Mouse (Mus musculus) ES-Bruce4 (cell line): Measurements from ENCODE around the gene Kcnk15. TPM values are rescaled to one million over a fixed set of nuclear protein-coding genes. Genes with fewer than 3 reads are reported as not detected.

Source experiments
- H3K27ac ChIP-seq: 2 replicates; pipeline ENCODE4 v1.5.1; 2012; ENCODE audit warnings: low read length, inconsistent platforms; ENCODE audit not compliant: insufficient read depth
- H3K27me3 ChIP-seq: 2 replicates; pipeline ENCODE4 v1.6.1; 2012; ENCODE audit warnings: mild to moderate bottlenecking, low read length, inconsistent platforms; ENCODE audit not compliant: control insufficient read depth, poor library complexity, insufficient read depth, severe bottlenecking
- H3K36me3 ChIP-seq: 2 replicates; pipeline ENCODE4 v1.6.1; 2012; ENCODE audit warnings: inconsistent platforms, mild to moderate bottlenecking, low read length, moderate library complexity; ENCODE audit not compliant: control insufficient read depth, poor library complexity, insufficient read depth, severe bottlenecking
- H3K4me1 ChIP-seq: one replicate; pipeline ENCODE4 v1.8.1; 2011; ENCODE audit warnings: low read length; ENCODE audit not compliant: control insufficient read depth, insufficient read depth
- H3K4me3 ChIP-seq: 2 replicates; pipeline ENCODE4 v1.5.1; 2011; ENCODE audit warnings: low read depth, mild to moderate bottlenecking, low read length
- H3K9ac ChIP-seq: 2 replicates; pipeline ENCODE4 v1.6.1; 2012; ENCODE audit warnings: low read depth, mild to moderate bottlenecking, inconsistent platforms; ENCODE audit not compliant: poor library complexity, severe bottlenecking
- H3K9me3 ChIP-seq: replicated peaks from 2 replicates; pipeline ENCODE4 v1.6.1; 2012; ENCODE audit warnings: mild to moderate bottlenecking, low read length, inconsistent platforms; ENCODE audit not compliant: control insufficient read depth, poor library complexity, insufficient read depth, severe bottlenecking
- CTCF ChIP-seq: IDR thresholded peaks from one replicate; pipeline ENCODE4 v1.8.1; 2011; ENCODE audit warnings: low read depth, low read length
- EP300 ChIP-seq: IDR thresholded peaks from 2 replicates; pipeline ENCODE4 v1.6.1; 2011; ENCODE audit warnings: low read depth, low read length; ENCODE audit not compliant: insufficient read depth
- POLR2A ChIP-seq: IDR thresholded peaks from one replicate; pipeline ENCODE4 v1.8.1; 2011; ENCODE audit warnings: low read length; ENCODE audit not compliant: insufficient read depth
- polyA plus RNA-seq: library from polyadenylated mRNA; stranded (reverse); fragments of >200 nt; gene quantifications from 2 replicates; pipeline ENCODE4 v1.2.4, GENCODE M21; 2011; ENCODE audit warnings: low read depth; ENCODE audit not compliant: missing spikeins, insufficient read depth, insufficient read length

Kcnk15 gene
- polyA plus RNA-seq, 1 experiment, result not detected

DNA sequence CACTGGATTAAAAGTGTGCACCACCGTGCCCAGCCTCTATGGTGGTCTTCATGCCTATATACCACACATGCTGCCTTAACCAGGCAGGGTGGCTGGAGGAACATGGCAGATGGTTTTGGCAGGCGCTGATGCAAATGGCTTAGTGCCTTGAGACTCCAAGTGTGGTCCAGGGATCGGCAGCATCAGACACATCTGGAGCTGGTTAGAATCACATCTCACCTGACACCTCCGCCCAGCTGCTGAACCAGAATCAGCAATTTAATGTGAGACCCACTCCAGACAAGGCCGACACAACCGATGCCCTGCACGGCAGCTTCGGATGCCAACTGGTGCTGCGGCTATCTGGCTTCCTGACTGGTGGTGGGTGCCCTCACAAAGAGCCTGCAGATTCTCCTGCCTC, 12.6 kb downstream of the Kcnk15 start:
- H3K9me3 ChIP-seq, result no peaks in the 10 kb centered on the region; the same call in 1 of the 2 replicates
- H3K27me3 ChIP-seq, result no peaks in the 10 kb centered on the region
- no peak overlapping the region for H3K27ac ChIP-seq
- no peaks in the 10 kb centered on the region for H3K4me1 ChIP-seq
- no peak overlapping the region for H3K9ac ChIP-seq
- no peaks in the 10 kb centered on the region for H3K36me3 ChIP-seq
- no peak for TF ChIP-seq EP300
- TF ChIP-seq POLR2A, result no peak
- no peak for TF ChIP-seq CTCF
- H3K4me3 ChIP-seq, result no peak overlapping the region

DNA sequence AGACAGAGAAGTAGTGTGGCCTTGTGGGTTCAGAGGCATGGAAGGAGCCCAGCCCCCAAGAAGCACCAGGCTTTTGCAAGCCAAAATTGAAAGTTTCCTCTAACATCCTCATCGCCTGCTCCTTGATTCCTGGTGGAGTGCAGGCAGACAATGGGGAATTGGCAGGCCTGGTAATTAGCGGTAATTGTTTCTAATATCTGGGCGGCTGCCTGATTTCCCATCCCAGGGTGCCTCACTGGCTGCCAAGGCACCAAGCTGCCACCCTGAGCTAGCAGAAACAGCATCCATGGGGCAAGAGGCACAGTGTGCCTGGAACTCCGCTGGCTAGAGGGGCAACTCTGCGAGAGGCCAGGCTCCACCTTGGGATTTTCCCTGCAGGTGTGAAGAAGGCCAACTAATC, 16.3 kb downstream of the Kcnk15 start:
- no peak overlapping the region for H3K4me3 ChIP-seq
- no peaks in the 10 kb centered on the region for H3K36me3 ChIP-seq
- H3K9me3 ChIP-seq, result no peaks in the 10 kb centered on the region
- H3K9ac ChIP-seq, result no peak overlapping the region
- TF ChIP-seq EP300 (no peak), CTCF (no peak), POLR2A (no peak)
- no peaks in the 10 kb centered on the region for H3K4me1 ChIP-seq
- no peaks in the 10 kb centered on the region for H3K27me3 ChIP-seq
- no peak overlapping the region for H3K27ac ChIP-seq

DNA sequence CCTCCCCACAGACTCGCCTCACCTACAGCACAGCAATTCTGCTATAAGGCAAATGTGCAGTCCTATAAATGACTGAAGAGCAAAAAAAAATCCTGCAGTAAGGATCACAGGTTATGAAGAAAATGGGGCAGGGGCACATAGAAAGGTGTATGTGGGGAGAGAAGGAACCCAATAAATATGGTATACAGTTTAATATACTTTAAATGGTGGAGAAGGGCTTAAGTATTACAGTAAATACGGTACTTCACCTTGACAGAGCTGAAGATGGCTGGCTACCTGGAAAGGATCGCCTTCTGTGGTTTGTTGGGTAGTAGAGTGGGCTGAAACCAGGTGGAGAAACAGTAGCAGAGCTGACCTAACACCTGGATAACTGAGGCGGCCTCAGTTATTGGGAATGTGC, 17.8 kb downstream of the Kcnk15 start:
- no peak overlapping the region for H3K27ac ChIP-seq
- no peak overlapping the region for H3K4me3 ChIP-seq
- TF ChIP-seq POLR2A (no peak), CTCF (no peak)
- H3K9ac ChIP-seq, result no peak overlapping the region
- no peaks in the 10 kb centered on the region for H3K4me1 ChIP-seq
- no peaks in the 10 kb centered on the region for H3K9me3 ChIP-seq
- H3K27me3 ChIP-seq, result no peaks in the 10 kb centered on the region
- no peaks in the 10 kb centered on the region for H3K36me3 ChIP-seq

DNA sequence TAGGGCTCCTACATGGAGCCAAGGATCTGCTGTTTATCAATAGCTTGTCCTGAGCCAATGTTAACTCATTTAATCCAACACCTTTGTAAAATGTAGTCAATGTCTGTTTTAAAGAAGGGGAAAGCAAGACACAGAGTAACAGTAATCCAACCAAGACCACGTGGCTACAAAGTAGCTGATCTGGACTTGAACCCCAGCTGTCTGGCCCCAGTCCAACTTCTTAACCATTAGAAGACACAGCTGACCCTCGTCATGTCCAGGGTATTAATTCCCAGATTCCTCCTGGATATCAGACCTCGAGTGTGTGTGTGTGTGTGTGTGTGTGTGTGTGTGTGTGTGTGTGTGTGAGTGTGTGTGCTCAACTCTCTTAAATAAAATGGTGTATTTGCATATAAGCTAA, 18.5 kb downstream of the Kcnk15 start:
- no peaks in the 10 kb centered on the region for H3K9me3 ChIP-seq
- no peaks in the 10 kb centered on the region for H3K36me3 ChIP-seq
- TF ChIP-seq EP300, result no peak
- H3K4me1 ChIP-seq, result no peaks in the 10 kb centered on the region
- no peaks in the 10 kb centered on the region for H3K27me3 ChIP-seq
- no peak overlapping the region for H3K4me3 ChIP-seq
- H3K9ac ChIP-seq, result no peak overlapping the region
- no peak overlapping the region for H3K27ac ChIP-seq

DNA sequence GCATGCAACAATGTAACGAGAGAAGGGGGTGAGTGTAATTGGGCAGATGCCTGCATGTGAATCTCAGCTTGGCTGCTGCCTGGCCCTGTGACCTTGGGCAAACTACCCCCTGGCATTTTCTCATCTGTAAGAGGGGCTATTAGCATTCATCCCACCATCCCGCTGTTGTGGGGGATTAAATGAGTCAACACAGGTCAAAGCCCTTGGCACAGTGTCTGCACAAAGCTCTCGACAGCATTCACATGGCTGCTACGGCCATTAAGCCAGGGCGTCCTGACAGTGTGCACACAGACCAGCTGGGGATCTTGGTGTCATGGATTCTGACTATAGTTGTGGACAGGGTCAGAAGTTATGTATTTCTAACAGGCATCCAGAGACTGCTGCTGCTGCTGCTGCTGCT, 21.4 kb downstream of the Kcnk15 start:
- no peak for TF ChIP-seq POLR2A

DNA sequence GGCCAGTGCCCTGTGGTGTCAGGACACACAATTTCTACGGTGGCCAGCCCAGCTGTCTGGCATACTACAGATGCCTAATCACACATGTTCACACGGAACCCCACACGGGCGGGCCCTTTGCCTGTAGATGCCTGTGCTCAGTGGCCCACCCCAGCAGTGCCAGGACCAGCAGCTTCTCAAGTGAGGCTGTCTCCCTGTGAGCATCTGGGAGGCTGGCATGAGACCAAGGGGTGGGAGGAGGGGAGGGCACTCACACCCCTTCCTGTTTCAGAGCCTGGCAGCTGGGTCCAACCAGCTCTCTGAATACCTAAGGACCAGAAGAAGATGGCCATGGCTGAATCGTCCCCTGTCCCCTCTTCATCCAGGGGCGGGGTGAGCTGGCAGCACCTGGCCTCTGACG, 22.0 kb downstream of the Kcnk15 start:
- TF ChIP-seq POLR2A (no peak), EP300 (no peak), CTCF (no peak)
- Histone ChIP-seq H3K27me3 (no peaks in the 10 kb centered on the region), H3K4me1 (no peaks in the 10 kb centered on the region), H3K36me3 (no peaks in the 10 kb centered on the region), H3K9me3 (no peaks in the 10 kb centered on the region), H3K4me3 (no peak overlapping the region), H3K9ac (no peak overlapping the region), H3K27ac (no peak overlapping the region)

More for the DNA sequence above, 21.4 kb downstream of the Kcnk15 start:
- Histone ChIP-seq H3K27ac (no peak overlapping the region), H3K9ac (no peak overlapping the region), H3K4me1 (no peaks in the 10 kb centered on the region), H3K36me3 (no peaks in the 10 kb centered on the region), H3K27me3 (no peaks in the 10 kb centered on the region), H3K4me3 (no peak overlapping the region), H3K9me3 (no peaks in the 10 kb centered on the region)

DNA sequence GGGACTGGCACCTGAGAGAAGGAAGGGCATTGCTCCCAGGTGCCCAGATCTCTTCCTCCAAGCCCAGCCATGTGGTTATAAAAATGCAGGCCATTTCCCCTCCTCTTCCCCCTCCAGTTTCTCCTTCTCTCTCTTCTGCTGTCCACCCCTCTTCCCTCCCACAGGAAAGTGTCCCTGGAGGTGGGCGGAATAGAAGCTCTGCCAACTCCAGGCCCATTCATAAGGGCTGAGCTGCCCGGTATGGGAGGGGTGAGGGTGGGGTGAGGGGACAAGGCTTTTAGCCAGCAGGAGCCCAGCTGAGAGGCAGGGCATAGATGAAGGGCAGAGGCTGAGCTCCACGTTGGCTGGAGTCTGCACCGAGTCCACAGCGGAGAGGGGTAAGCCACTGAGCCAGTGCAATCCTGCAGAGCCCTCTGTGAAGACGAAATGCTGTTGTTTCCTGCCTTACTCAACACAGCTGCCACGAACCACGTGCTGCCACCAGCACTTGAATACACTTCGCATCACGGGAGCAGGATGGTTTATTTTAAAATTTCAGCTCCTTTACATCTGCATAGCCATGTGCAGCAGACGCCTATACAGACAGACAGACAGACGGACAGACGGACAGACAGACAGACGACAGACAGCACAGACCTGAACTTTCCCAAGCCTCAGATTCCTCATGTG, 23.5 kb downstream of the Kcnk15 start:
- no peak overlapping the region for H3K9ac ChIP-seq
- TF ChIP-seq POLR2A (no peak), CTCF (no peak), EP300 (no peak)
- H3K4me3 ChIP-seq, result no peak overlapping the region

More for the DNA sequence above, 23.5 kb downstream of the Kcnk15 start:
- Histone ChIP-seq H3K27me3 (no peaks in the 10 kb centered on the region), H3K27ac (no peak overlapping the region), H3K4me1 (no peaks in the 10 kb centered on the region), H3K9me3 (no peaks in the 10 kb centered on the region), H3K36me3 (no peaks in the 10 kb centered on the region)
